Mouse (Mus musculus) heart, embryonic 11.5 days (tissue): ENCODE measurements around the gene Mob1a. TPM values are rescaled to one million over a fixed set of nuclear protein-coding genes. Genes with fewer than 3 reads are reported as not detected.

Experiments used
- ATAC-seq: fragments of 200-750 bp; cut with Nextera tagmentation; replicated peaks from 2 replicates; pipeline ENCODE4 v1.8.0; 2017; ENCODE audit warnings: moderate library complexity; ENCODE audit not compliant: insufficient number of reproducible peaks, low FRiP score, low TSS enrichment
- H3K27ac ChIP-seq: fragments of 300-500 bp; sonication (generic); 2 replicates; pipeline ENCODE4 v1.5.1; 2014; ENCODE audit warnings: mild to moderate bottlenecking, low read depth, low read length
- H3K27me3 ChIP-seq: fragments of 300-500 bp; sonication (generic); 2 replicates; pipeline ENCODE4 v1.6.1; 2014; ENCODE audit warnings: mild to moderate bottlenecking, low read length, mixed read lengths; ENCODE audit not compliant: control insufficient read depth, insufficient read depth
- H3K36me3 ChIP-seq: fragments of 300-500 bp; sonication (generic); 2 replicates; pipeline ENCODE4 v1.6.1; 2014; ENCODE audit warnings: mild to moderate bottlenecking, low read length, moderate library complexity, mixed read lengths; ENCODE audit not compliant: control insufficient read depth, insufficient read depth
- H3K4me1 ChIP-seq: fragments of 300-500 bp; sonication (generic); 2 replicates; pipeline ENCODE4 v1.6.1; 2014; ENCODE audit warnings: low read length; ENCODE audit not compliant: control insufficient read depth, insufficient read depth
- H3K4me2 ChIP-seq: fragments of 300-500 bp; sonication (generic); 2 replicates; pipeline ENCODE4 v1.6.1; 2014; ENCODE audit warnings: mild to moderate bottlenecking, moderate library complexity
- H3K4me3 ChIP-seq: fragments of 300-500 bp; sonication (generic); 2 replicates; pipeline ENCODE4 v1.5.1; 2014; ENCODE audit warnings: low read depth, low read length
- H3K9ac ChIP-seq: fragments of 300-500 bp; sonication (generic); 2 replicates; pipeline ENCODE4 v1.6.1; 2014; ENCODE audit warnings: mild to moderate bottlenecking, low read depth, low read length, moderate library complexity
- H3K9me3 ChIP-seq: fragments of 300-500 bp; sonication (generic); replicated peaks from 2 replicates; pipeline ENCODE4 v1.6.1; 2016; ENCODE audit warnings: low read length; ENCODE audit not compliant: control insufficient read depth
- WGBS: fragments of 180-500 bp; shearing (Covaris S2); extraction: QIAGEN DNeasy Blood & Tissue Kit; methylation state at CpG from one replicate; pipeline ENCODE4 v1.1.7; 2014; ENCODE audit not compliant: insufficient replicate concordance; 5-methylcytosine and 5-hydroxymethylcytosine counted together
- polyA plus RNA-seq: library from polyadenylated mRNA; unstranded; fragments of >200 nt; fragmentation: Nextera tagmentation; extraction: Ambion mirVana; gene quantifications from 2 replicates; pipeline ENCODE4 v1.2.1, GENCODE M21; 2014

Mob1a gene
- polyA plus RNA-seq: 42.2 and 49.5 TPM in 2 replicates

DNA sequence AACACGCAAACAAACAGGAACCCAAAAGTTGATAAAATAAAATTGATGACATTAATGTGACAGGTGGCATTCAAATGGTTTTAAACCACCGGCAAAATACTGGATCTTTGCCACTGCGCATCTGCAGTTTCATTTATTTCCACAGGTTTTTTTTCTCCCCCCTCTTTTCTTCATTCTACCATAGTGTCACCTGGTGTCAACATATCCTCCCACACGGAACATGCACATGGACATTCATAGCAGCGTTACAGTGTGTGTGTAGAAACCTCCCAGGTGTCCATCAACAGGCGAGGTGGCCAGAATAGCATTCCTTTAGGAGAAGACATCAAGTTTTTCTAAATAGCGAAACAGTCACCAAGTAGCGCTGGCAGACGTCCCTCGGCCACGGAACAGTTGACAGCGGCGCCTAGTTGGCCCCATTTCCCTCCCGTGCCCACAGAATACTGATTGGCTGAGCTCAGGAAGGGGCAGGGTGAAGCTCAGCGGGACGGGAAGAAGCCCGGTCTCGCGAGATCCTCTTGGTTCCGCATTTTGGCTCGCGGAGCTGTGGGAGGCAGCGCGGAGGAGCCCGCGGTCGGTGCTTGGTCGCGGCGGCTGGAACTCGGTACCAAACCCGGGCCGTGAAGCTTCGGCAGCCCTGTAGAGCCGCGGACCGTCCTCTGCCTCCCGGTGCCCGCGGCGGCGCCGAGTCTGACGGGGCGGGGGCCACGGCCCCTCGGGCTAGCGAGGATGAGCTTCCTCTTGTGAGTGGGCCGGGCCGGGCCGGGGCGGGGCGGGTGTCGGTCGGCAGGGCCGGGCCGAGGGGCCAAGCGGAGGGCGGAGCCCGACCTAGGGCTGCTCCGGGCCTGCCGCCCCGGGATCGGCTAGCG lies at the start of gene Mob1a, which contains the start of gene Mthfd2:
Mob1a (plus strand) TSS at position 492 of the 869 bp plus-strand sequence.
Mthfd2 (minus strand) TSS at position 384 of the 869 bp plus-strand sequence.
- Histone ChIP-seq H3K9me3 (no peaks in the 10 kb centered on the region), H3K4me1 (0 out of 2 replicates have a peak, but pooled peaks cover 5% of the 10 kb centered on the region), H3K27ac (peak within 1 kb of the TSS; percentile 87), H3K36me3 (peaks cover 6% of the 10 kb centered on the region; the same call in 1 of the 2 replicates), H3K4me3 (peak within 1 kb of the TSS; percentile 76), H3K9ac (peak within 1 kb of the TSS; percentile 86), H3K27me3 (no peaks in the 10 kb centered on the region), H3K4me2 (peak within 1 kb of the TSS; percentile 79)
- WGBS: 1% methylated on average over 64 of the region's 65 CpGs
- ATAC-seq: peak; percentile 97

DNA sequence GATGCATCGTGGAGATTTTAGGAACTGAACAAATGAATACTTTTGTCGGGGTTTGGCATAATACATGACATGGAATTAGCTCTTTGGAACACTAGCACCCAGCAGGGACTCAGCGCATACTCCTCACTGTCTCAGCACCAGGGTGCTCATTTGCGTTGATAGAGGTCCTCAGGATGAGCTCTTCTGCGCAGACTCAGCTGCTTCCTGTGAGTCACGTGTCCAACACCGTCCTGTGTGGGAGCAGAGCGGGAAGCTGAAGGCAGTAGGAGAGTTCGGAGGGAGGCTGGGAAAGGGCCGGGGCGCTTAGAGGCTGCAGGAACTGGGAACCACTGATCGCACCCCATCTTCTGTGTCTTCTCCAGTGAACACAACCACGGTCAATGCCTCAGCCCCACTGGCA lies 48.7 kb upstream of the Mob1a start:
- WGBS: 62% methylated on average over 13 of the region's 13 CpGs
- Histone ChIP-seq H3K4me3 (no peak overlapping the region), H3K27me3 (no peaks in the 10 kb centered on the region), H3K9me3 (no peaks in the 10 kb centered on the region), H3K4me1 (no peaks in the 10 kb centered on the region), H3K36me3 (no peaks in the 10 kb centered on the region), H3K4me2 (no peak overlapping the region), H3K27ac (no peak overlapping the region), H3K9ac (no peak overlapping the region)
- ATAC-seq: no peak

DNA sequence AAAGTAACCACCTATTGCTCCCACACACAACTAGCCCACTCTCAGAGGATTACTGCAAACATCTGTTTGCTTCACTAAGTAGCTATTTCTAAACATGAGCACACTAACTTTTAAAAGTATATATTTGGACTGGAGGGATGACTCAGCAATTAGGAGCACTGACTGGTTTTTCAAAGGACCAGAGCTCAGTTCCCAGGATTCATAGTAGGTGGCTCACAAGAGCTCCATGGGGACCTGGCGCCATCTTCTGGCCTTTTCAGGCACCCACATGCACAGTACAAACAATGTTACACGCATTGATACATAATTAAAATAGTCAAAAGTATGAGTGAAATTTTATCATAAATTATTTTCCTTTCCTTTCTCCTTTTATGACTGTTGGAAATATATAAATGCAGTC lies 46.9 kb upstream of the Mob1a start:
- no peak overlapping the region for H3K9ac ChIP-seq
- H3K4me2 ChIP-seq: no peak overlapping the region
- no peaks in the 10 kb centered on the region for H3K4me1 ChIP-seq
- no peak overlapping the region for H3K4me3 ChIP-seq
- no peaks in the 10 kb centered on the region for H3K36me3 ChIP-seq
- 25% methylated on average over 2 of the region's 2 CpGs for WGBS
- no peak overlapping the region for H3K27ac ChIP-seq
- no peaks in the 10 kb centered on the region for H3K9me3 ChIP-seq
- ATAC-seq: no peak
- H3K27me3 ChIP-seq: no peaks in the 10 kb centered on the region

DNA sequence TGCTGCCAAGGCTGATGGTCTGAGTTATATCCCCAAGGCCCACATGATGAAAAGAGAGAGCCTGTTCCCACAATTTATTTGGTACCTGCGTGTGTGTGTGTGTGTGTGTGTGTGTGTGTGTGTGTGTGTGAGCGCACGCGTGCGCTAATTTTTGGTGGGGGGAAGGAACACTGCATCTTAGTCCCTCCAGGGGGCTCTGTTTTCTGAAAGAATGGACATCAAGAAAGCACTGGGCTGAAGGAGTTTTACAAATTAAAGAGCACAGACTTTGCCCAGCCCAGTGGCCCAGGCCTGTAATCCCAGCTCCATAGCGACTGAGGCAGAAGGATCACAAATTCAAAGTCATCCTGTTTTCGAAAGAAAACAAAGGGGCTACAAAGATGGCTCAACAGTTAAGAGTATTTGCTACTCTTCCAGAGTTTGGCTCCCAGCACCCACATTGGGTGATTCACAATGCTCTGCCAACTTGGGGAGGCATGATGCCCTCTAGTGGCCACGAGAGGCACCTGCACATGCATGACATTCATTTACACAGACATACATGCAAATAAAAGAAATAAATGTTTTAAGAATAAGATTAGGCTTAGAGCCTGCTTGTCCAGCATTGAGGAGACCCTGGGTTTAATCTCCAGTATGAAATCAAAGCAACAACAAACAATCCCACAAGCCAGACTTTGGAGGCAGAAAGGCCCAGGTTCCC lies 45.4 kb upstream of the Mob1a start:
- no peak overlapping the region for H3K4me2 ChIP-seq
- no peak overlapping the region for H3K27ac ChIP-seq
- no peaks in the 10 kb centered on the region for H3K36me3 ChIP-seq
- WGBS: 79% methylated on average over 8 of the region's 8 CpGs
- no peaks in the 10 kb centered on the region for H3K9me3 ChIP-seq
- no peaks in the 10 kb centered on the region for H3K27me3 ChIP-seq
- ATAC-seq: no peak
- no peak overlapping the region for H3K4me3 ChIP-seq
- H3K9ac ChIP-seq: no peak overlapping the region
- H3K4me1 ChIP-seq: no peaks in the 10 kb centered on the region

DNA sequence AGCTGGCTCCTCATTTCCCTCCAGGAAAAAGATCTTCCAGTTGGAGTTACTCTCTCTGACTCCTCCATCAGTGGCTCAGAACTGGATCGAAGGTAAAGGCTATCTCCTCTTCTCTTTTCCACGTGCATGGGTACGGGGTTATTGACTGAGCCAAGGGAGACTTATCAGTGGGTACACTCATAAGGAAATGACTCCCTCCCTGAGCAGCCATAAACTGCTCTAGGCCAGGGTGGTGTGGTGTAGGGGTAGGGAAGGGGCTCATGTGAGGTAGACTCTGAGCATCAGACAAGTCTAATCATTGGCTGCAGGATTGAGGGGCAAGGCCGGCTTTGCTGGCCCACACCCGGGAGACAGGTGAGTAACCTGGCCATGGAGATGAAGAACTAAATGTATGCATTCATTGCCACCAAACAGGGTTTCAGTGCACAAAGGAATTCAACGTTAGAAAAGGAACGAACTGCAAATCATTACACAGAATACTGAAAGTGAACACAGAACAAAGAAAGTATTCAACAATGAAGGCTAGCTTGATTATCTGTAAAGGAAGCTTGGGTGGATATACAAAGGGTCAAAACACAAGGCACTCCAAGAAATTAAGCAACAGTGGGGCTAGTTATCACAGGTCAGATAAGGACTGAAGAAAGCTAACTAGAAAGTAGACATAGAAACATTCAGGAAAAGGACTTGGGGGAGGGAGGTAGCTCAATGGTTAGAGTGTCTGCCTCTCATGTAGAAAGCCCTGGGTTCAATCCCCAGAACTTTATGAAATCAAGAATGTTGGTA lies 25.2 kb upstream of the Mob1a start:
- no peak for ATAC-seq
- peaks cover 5% of the 10 kb centered on the region; the same call in 1 of the 2 replicates for H3K36me3 ChIP-seq
- H3K27me3 ChIP-seq: no peaks in the 10 kb centered on the region
- H3K27ac ChIP-seq: no peak overlapping the region
- H3K4me3 ChIP-seq: no peak overlapping the region
- H3K4me2 ChIP-seq: no peak overlapping the region
- 69% methylated on average over 7 of the region's 7 CpGs for WGBS
- no peaks in the 10 kb centered on the region for H3K4me1 ChIP-seq
- H3K9ac ChIP-seq: no peak overlapping the region
- H3K9me3 ChIP-seq: no peaks in the 10 kb centered on the region

DNA sequence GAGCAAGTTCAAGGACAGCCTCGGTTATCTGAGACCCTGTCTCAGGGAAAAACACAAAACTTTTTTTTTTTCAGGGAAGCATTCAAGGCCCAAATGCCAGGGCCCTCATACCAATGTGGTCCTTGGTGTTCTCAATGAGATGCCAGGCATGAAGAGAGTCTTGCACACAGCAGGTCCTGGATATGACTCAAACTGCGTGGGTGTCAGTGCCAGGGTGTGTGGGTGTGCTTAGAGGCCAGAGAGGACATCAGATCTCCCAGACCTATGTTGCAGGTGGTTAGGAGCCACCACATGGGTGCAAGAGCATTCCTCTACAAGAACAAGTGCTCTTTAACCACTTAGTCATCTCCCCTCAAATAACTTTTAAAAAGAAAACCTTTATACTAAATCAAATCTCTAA lies 24.5 kb upstream of the Mob1a start:
- Histone ChIP-seq H3K4me2 (no peak overlapping the region), H3K9me3 (no peaks in the 10 kb centered on the region), H3K4me3 (no peak overlapping the region), H3K4me1 (no peaks in the 10 kb centered on the region), H3K27me3 (no peaks in the 10 kb centered on the region), H3K9ac (no peak overlapping the region), H3K36me3 (peaks cover 5% of the 10 kb centered on the region; the same call in 1 of the 2 replicates), H3K27ac (no peak overlapping the region)
- ATAC-seq: no peak
- WGBS: 83% methylated on average over 2 of the region's 2 CpGs

DNA sequence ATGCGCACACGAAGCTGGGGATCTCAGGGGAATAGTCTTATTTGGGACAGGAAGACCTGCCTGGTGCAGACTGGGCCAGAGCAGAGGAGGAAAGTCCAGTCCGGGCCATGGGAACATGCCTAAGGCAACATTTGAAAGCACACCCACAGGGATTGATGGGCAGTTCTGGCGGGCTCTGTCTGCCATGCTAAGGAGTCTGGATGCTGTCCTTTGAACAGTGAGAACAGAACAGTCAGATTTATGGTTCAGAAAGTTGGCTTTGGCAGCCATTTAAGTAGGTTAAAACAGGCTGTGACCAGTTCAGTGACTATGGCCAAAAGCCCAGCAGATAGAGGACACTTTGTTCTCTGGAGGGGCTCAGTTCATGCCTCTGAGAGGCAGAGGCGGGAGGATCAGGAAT lies 23.6 kb upstream of the Mob1a start:
- no peak overlapping the region for H3K9ac ChIP-seq
- H3K4me2 ChIP-seq: no peak overlapping the region
- H3K4me3 ChIP-seq: no peak overlapping the region
- 81% methylated on average over 5 of the region's 5 CpGs for WGBS
- no peaks in the 10 kb centered on the region for H3K9me3 ChIP-seq
- H3K4me1 ChIP-seq: no peaks in the 10 kb centered on the region
- H3K36me3 ChIP-seq: peaks cover 5% of the 10 kb centered on the region; the same call in 1 of the 2 replicates
- no peak overlapping the region for H3K27ac ChIP-seq
- no peak for ATAC-seq
- H3K27me3 ChIP-seq: no peaks in the 10 kb centered on the region

DNA sequence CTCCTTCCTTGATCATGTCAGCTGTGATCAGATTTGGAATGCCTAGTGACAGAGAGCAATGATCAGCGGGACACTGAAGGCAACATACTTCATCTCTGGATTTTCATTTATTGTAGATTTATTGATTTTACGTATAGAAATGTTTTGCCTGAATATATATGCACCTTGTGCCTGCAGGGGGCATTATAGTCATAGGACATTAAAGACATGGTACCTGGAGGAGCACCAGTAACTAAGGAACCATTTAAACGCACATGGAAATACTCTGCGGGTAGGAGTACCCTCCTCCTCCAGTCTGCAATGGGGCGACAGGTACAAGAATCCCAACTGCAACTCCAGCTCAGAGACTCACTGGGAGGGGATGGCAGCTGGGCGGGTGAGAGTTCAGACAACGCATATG lies 16.8 kb upstream of the Mob1a start:
- Histone ChIP-seq H3K4me2 (no peak overlapping the region), H3K9ac (no peak overlapping the region), H3K9me3 (no peaks in the 10 kb centered on the region), H3K36me3 (peaks cover 17% of the 10 kb centered on the region), H3K27ac (no peak overlapping the region), H3K4me1 (no peaks in the 10 kb centered on the region), H3K4me3 (no peak overlapping the region), H3K27me3 (no peaks in the 10 kb centered on the region)
- ATAC-seq: no peak
- WGBS: 94% methylated on average over 7 of the region's 7 CpGs
